Mouse (Mus musculus) macrophage (primary cell): ENCODE measurements around the gene Lst1. TPM values are rescaled to one million over a fixed set of nuclear protein-coding genes. Genes with fewer than 3 reads are reported as not detected.

Source experiments
- H3K27ac ChIP-seq: fragments of 350-480 bp; formaldehyde crosslinking; 2 replicates; pipeline ENCODE4 v1.9.0; 2021
- H3K36me3 ChIP-seq: fragments of 350-480 bp; formaldehyde crosslinking; 2 replicates; pipeline ENCODE4 v1.9.0; 2021; ENCODE audit errors: inconsistent target
- H3K4me3 ChIP-seq: fragments of 350-480 bp; formaldehyde crosslinking; 2 replicates; pipeline ENCODE4 v1.9.0; 2021; ENCODE audit errors: inconsistent target
- H3K79me2 ChIP-seq: fragments of 350-480 bp; formaldehyde crosslinking; 2 replicates; pipeline ENCODE4 v1.9.0; 2021; ENCODE audit errors: inconsistent target
- WGBS: methylation state at CpG from one replicate; pipeline ENCODE4 v1.1.7; 2026; ENCODE audit warnings: inconsistent platforms; ENCODE audit not compliant: missing documents; 5-methylcytosine and 5-hydroxymethylcytosine counted together
- polyA plus RNA-seq: library from polyadenylated mRNA; stranded (reverse); fragments of 250-400 nt; gene quantifications from 3 replicates; pipeline ENCODE4 v1.2.4, GENCODE M21; 2018; ENCODE audit warnings: inconsistent platforms
- total RNA-seq, 78 experiments: library from RNA; depleted of rRNA; stranded (reverse); fragments of 250-400 nt; gene quantifications; 1 replicate in 9 of 78; 2 replicates in 24 of 78; 3 replicates in 43 of 78; 4 replicates in 2 of 78; pipeline ENCODE4 v1.2.4; 2018; ENCODE audit warnings: inconsistent platforms in 56 of 78

Lst1 gene
- total RNA-seq (2018; cell fraction: chromatin; rRNA removed): 100 to 1,000 TPM in 3 of 26 experiments, 10 to 100 TPM in 17, 1 to 10 TPM in 6; 7.2 to 129 (median 31.9) TPM
- 1,000 to 10,000 TPM in 13 of 26 experiments, 100 to 1,000 TPM in 13; 409 to 1,694 (median 933) TPM for total RNA-seq (2018; cell fraction: cytosol; rRNA removed)
- total RNA-seq (2018; cell fraction: nucleus; rRNA removed): 100 to 1,000 TPM in 15 of 26 experiments, 10 to 100 TPM in 11; 34.2 to 556 (median 207) TPM
- 322 to 615 TPM (median 449 TPM) in 3 replicates for polyA plus RNA-seq

DNA sequence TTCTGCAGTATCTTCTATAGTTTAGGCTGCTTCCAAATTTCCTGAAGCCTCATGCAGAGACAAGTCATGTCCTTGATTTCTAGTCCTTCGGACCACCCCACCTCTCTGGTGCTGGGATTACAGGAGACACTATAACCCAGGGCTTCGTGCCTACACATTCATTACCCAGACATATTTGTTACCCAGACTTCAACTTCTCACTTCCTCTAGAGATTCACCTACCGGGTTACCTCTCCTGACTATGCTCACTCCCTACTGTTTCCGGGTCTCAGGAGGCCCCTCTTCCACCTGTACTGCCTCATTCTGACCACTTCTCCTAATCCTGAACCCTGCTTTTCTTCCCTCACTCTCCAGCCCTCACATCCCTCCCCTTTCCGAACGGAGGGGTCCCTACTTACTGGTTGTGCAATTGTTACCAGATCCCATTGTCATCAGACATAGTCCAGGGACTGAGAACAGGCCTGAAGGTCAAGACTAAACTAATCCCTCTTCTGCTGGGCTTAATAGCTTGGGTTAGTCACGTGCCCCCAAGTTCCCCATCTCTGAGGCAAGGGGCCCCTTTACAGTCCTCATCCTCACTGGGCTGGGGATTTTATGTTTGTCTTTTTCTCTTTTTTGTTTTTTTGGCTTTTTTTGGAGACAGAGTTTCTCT lies at the start of gene Lst1:
TSS of gene Lst1 (minus strand) at position 481 of the 652 bp plus-strand sequence.
- 8% methylated on average over 7 of the region's 7 CpGs for WGBS
- Histone ChIP-seq H3K27ac (peak within 1 kb of the TSS; percentile 96), H3K4me3 (peak within 1 kb of the TSS; percentile 61), H3K36me3 (peaks cover 12% of the 10 kb centered on the region; the same call in 1 of the 2 replicates), H3K79me2 (peaks cover 30% of the 10 kb centered on the region)

DNA sequence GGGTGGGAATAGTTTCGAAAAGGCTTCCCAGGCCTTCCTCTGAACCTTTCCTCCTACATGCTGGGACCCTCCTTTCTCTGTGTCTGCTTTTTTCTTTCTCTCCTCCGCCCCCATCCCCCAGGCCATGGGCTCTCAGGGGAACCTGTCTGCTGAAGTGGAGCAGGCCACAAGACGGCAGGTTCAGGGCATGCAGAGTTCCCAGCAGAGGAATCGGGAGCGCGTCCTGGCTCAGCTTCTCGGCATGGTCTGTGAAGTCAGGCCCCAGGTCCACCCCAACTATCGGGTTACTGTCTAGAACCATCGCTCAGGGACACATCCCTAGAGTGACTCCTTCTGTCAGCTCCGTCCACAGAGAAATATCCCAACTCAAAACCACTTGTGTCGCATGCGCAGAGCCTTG lies 49.3 kb upstream of the Lst1 start:
- no peak overlapping the region for H3K4me3 ChIP-seq
- WGBS: 96% methylated on average over 9 of the region's 12 CpGs
- peaks cover 16% of the 10 kb centered on the region for H3K79me2 ChIP-seq
- H3K36me3 ChIP-seq: no peaks in the 10 kb centered on the region
- no peak overlapping the region for H3K27ac ChIP-seq

DNA sequence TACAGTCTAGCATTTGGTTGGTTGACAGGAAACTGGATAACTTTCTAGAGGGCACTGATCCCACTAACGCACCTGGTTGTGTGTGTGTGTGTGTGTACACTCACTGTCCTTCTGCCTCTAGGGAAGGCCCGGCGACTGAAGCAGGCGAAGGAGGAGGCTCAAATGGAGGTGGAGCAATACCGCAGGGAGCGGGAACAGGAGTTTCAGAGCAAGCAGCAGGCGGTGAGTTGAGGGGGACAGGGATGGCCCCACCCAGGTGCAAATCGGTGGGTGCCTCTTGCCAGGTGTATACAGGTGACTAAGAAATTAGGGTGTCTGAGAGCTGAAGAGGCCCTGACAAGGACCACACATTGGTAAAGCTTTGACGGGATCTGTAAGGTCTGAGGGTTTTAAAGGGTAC lies 48.8 kb upstream of the Lst1 start:
- Histone ChIP-seq H3K4me3 (no peak overlapping the region), H3K36me3 (no peaks in the 10 kb centered on the region)
- 94% methylated on average over 9 of the region's 9 CpGs for WGBS

DNA sequence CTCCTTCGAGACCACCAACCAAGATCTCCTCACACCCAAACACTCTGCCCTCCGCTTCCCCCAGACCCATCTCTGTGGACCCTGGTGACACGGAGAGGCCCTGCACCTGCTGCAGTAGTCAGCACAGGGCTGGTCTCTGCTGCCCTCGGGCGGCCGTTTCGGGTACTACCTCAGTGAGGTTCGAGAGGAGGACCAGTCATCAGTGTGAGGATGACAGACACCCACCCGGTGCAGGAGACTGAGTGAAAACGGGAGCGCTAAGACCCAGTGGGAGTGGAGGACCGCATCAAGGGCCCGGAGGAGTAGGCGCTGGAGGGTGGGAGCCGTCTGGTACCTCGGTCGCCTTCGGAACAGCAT lies 48.1 kb upstream of the Lst1 start:
- Histone ChIP-seq H3K27ac (peak overlapping the region; percentile 91), H3K36me3 (no peaks in the 10 kb centered on the region), H3K79me2 (peaks cover 18% of the 10 kb centered on the region), H3K4me3 (peak overlapping the region; percentile 55)
- 4% methylated on average over 18 of the region's 18 CpGs for WGBS

More for the DNA sequence above, 48.8 kb upstream of the Lst1 start:
- no peak overlapping the region for H3K27ac ChIP-seq
- peaks cover 12% of the 10 kb centered on the region for H3K79me2 ChIP-seq

DNA sequence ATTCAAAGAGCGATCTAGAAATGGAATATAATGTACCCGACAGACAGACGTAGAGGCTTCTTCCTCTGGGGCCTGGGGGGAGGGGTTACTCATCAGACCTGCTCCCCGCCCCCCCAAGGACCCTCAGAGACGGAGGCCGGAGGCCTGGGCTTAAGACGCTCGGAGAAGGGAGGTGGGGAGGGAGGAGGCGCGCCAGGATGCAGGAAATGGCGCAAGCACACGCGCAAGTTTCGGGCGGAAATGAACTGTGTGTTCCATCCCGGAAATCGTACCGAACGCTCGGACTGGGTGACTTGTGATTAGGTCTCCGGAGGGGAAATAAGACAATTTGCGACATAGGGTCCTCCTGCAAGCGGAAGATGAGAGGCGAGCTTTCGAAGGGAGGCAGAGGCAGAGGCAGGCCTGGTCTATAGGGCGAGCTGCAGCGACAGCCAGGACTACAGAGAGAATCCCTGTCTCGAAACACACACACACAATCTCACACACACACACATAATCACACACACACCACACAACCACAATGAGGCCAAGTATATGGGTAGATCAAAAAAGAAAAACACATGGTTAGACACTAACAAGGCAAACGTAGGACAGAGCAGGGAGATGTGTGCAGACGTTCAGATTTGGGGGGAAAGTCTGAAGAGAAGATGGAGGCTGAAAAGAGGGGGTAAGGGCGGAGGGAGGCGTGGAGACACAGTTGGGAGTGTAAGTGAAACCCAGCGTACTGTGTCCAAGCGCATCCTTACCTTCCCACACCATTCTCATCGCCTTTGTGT lies 47.6 kb upstream of the Lst1 start, which contains the start of gene Nfkbil1:
TSS of gene Nfkbil1 (minus strand) at position 179 of the 776 bp plus-strand sequence.
- Histone ChIP-seq H3K4me3 (peak within 1 kb of the TSS; percentile 55), H3K79me2 (peaks cover 24% of the 10 kb centered on the region), H3K36me3 (no peaks in the 10 kb centered on the region; the same call in 1 of the 2 replicates), H3K27ac (peak within 1 kb of the TSS; percentile 91)
- under 1% methylated on average over 35 of the region's 35 CpGs for WGBS

DNA sequence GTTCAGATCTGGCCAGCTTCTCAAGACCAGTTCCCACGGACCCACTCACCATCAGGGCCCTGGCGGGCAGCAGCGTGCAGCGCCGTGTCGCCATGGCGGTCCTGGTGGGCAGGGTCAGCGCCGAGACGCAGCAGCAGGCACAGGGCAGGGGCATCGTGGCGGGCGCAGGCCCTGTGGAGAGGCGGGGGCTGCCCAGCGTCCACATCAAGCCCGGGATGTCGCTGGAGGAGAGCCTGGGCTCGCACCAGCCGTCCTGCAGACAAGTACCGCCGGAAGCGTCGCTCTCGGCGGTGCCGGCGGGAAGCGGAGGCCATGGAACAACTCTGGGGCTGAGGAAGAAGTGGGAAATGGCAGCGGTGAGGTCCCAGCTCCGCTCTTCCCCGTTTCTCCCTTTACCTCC lies 46.7 kb upstream of the Lst1 start:
- Histone ChIP-seq H3K27ac (peak overlapping the region; percentile 91), H3K79me2 (peaks cover 33% of the 10 kb centered on the region), H3K36me3 (peaks cover 3% of the 10 kb centered on the region), H3K4me3 (peak overlapping the region; percentile 55)
- 13% methylated on average over 29 of the region's 31 CpGs for WGBS

DNA sequence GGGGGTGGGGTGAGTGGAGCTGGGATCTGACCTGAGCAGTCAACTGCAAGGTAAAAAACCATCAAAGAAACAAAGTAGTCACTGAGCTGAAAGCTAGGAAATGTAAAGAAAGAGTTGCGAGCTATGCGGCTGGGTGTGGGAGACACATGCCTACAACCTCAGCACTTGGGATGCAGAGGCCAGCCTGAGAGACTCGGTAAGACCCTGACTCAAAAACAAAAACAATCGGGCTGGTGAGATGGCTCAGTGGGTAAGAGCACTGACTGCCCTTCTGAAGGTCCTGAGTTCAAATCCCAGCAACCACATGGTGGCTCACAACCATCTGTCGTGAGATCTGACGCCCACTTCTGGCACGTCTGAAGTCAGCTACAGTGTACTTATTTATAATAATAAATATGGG lies 45.9 kb upstream of the Lst1 start:
- peaks cover 41% of the 10 kb centered on the region for H3K79me2 ChIP-seq
- peak overlapping the region; percentile 55 for H3K4me3 ChIP-seq
- H3K36me3 ChIP-seq: peaks cover 11% of the 10 kb centered on the region
- peak overlapping the region; percentile 91 for H3K27ac ChIP-seq
- 50% methylated on average over 7 of the region's 7 CpGs for WGBS

DNA sequence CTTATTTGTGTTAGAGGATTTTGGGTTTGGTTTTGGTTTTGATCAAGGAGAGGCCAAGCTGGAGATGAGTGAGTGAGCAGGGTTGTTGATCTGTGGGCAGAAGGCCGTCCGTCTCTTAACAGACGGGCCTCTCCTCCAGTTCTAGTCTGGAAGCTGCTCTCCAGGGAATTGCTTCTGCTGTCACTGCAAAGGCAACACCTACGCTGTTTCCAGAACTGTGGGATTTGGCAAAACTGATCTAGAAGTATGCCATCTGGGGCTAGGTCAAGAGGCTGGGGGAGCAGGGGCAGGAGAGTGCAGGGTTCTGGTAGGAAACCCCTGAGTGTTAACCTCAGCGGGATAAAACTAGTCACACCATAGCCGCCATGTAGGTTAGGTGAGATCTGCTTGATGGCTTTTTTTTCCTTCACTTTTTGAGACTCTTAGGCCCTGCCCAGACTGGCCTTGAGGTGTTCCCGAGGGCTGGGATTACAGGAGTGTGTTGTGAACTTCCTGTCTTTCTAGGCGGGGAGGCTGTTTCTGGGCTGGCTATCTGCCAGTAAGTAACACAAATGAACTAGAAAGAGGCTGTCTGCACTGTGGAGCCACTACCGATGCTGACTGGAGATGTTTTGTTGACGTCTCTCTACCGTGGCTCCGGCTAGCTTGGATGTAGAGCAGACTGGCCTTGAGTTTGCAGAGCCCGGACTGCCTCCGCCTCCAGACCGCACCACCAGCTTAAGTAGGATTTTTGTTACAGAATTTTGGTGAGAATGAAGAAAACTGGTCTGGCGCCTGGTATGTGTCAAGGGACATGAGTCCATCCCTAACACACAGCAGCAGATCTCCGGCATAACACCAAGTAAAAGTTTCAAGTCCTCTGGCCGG lies 45.1 kb upstream of the Lst1 start, which contains the start of gene Atp6v1g2:
TSS of gene Atp6v1g2 (plus strand) at position 547 of the 867 bp plus-strand sequence.
- Histone ChIP-seq H3K4me3 (peak within 1 kb of the TSS; percentile 55), H3K36me3 (peaks cover 18% of the 10 kb centered on the region), H3K79me2 (peaks cover 48% of the 10 kb centered on the region), H3K27ac (peak within 1 kb of the TSS; percentile 91)
- WGBS: 31% methylated on average over 18 of the region's 18 CpGs

DNA sequence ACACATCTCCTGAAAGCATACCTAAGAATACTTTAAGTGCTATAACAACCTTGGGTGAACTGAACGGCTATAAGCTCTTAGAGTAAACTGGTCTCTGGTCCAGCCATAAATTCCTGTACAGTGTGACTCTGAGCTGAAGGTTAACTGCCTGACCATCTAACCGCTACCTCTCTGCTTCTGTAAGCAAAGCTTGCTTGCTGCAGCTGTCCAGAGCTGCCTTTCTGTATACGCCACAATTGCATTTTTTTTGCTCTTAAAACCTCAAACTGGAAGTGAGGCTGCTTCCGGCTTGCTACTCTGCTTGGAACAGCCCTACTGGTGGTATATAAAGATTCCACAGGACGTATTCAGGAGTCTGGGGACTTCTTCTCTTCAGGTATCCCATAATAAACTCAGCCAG lies 44.4 kb upstream of the Lst1 start:
- Histone ChIP-seq H3K27ac (peak overlapping the region; percentile 91), H3K79me2 (peaks cover 55% of the 10 kb centered on the region), H3K36me3 (peaks cover 25% of the 10 kb centered on the region), H3K4me3 (peak overlapping the region; percentile 55)
- 16% methylated on average over 5 of the region's 5 CpGs for WGBS

DNA sequence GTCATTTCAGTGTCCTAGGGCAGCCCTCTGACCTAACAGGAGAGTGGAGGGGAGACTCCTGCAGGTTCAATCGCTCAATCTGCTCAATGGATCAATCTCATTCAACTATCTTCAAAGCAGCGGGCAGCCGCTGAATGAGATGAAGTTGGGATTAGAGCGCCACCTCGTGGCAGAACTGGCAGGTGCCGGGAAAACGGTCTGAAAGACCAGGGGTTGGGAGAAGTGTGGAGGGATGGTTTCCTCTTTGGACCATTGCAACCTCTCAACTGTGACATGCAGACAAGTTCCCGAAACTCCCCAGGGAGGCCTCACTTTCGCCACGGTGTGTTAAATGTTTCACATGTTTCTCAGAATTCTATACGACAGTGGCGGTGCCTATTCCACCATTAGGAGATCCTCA lies 43.8 kb upstream of the Lst1 start:
- WGBS: 6% methylated on average over 12 of the region's 12 CpGs
- Histone ChIP-seq H3K27ac (peak overlapping the region; percentile 91), H3K4me3 (0 out of 2 replicates have a peak overlapping the region, but pooled peaks have one; percentile 55), H3K36me3 (peaks cover 30% of the 10 kb centered on the region), H3K79me2 (peaks cover 61% of the 10 kb centered on the region)

DNA sequence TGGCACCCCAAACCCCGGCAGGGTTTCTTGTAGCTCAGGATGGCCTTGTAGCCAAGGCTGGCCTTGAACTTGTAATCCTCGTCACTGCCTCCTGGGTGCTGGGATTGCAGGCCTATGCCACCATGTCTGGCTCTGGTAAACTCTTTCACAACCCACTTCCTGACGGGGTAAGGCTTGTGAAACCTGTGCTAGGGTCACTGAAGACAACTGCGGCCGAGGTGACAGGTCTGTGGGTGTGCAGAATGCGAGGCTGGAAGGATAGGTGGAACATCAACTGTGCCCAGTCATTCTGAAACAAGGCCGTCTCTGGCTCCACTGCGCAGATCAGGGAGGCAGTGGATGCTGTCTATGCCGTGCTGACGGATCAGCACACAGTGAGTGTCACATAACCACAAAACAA lies 42.8 kb upstream of the Lst1 start:
- Histone ChIP-seq H3K4me3 (no peak overlapping the region), H3K27ac (0 out of 2 replicates have a peak overlapping the region, but pooled peaks have one; percentile 5), H3K79me2 (peaks cover 72% of the 10 kb centered on the region), H3K36me3 (peaks cover 30% of the 10 kb centered on the region)
- WGBS: 49% methylated on average over 10 of the region's 10 CpGs

DNA sequence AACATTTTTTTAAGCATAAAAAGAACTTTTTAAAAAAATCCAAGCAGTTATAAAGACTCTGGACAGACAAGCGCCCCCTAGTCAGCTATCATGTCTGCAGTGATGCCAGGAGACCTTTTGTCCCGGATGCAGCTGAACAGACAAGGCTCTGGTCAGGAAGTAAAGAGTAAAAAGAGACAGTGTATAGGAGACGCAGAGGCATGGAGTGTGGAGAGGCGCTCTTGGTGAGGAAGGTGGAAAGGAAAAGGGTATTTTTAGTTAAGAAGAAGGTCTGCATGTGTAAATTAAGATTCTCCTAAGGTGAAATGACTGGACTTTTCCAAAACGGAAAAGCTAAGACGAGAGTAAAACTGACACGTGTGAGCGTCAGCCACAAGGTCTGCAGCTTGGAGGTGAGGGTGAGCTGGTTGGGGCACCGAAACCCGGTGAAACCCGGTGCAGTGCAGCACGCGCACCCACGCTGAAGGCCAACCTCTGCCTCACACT lies 38.4 kb upstream of the Lst1 start:
- 81% methylated on average over 14 of the region's 14 CpGs for WGBS
- peaks cover 30% of the 10 kb centered on the region for H3K36me3 ChIP-seq
- H3K79me2 ChIP-seq: peaks cover 99% of the 10 kb centered on the region
- no peak overlapping the region for H3K27ac ChIP-seq
- H3K4me3 ChIP-seq: no peak overlapping the region

DNA sequence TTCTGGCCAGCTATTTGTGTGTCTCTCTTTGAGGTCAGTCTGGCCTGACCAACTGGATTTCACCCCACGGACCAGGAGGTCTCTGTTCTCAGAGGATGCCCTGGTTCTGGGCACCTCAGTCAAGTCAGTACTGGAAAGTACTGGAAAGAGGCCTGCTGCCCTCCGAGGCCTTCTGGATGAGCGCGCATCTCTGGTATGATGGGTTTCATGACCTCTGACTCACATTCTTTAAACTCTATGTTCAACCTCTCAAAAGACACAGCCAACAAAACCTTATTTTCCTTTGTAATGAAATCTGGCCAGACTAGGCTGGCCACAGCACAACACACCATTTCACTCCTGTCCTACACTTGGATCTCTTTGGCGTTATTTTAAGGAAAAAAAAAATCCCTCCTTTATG lies 37.2 kb upstream of the Lst1 start:
- Histone ChIP-seq H3K36me3 (peaks cover 30% of the 10 kb centered on the region), H3K4me3 (no peak overlapping the region), H3K27ac (no peak overlapping the region), H3K79me2 (peaks cover 97% of the 10 kb centered on the region)
- WGBS: 88% methylated on average over 5 of the region's 5 CpGs

DNA sequence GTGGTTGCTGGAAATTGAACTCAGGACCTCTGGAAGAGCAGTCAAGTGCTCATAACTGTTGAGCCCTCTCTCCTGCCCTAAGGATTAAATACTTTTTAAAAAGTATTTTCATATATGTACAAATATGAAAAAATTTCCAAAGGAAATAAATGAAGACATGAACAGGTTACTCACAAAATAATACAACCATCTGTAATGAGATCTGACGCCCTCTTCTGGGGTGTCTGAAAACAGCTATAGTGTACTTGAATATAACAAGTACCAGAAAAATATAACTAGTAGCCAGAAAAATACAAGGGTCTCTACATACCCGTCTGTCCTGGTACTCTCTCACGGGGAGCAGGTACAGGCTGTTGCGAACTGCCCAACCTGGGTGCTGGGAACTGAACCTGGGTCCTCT lies 36.4 kb upstream of the Lst1 start:
- WGBS: 97% methylated on average over 4 of the region's 4 CpGs
- no peak overlapping the region for H3K27ac ChIP-seq
- H3K36me3 ChIP-seq: peaks cover 25% of the 10 kb centered on the region
- H3K4me3 ChIP-seq: no peak overlapping the region
- peaks cover 88% of the 10 kb centered on the region for H3K79me2 ChIP-seq
